Mouse (Mus musculus) embryonic facial prominence, embryonic 15.5 days (tissue): Measurements from ENCODE around the gene Cacna1b. TPM values are rescaled to one million over a fixed set of nuclear protein-coding genes. Genes with fewer than 3 reads are reported as not detected.

Source experiments
- ATAC-seq: fragments of 200-750 bp; cut with Nextera tagmentation; 2 replicates; pipeline ENCODE4 v1.8.0; 2017; ENCODE audit warnings: low read depth, moderate TSS enrichment; ENCODE audit not compliant: insufficient number of reproducible peaks, low FRiP score, low TSS enrichment
- H3K27ac ChIP-seq: fragments of 300-500 bp; sonication (generic); replicated peaks from 2 replicates; pipeline ENCODE4 v1.5.1; 2015; ENCODE audit warnings: mild to moderate bottlenecking, inconsistent platforms
- H3K27me3 ChIP-seq: fragments of 300-500 bp; sonication (generic); 2 replicates; pipeline ENCODE4 v1.6.1; 2015; ENCODE audit warnings: inconsistent platforms
- H3K36me3 ChIP-seq: fragments of 300-500 bp; sonication (generic); 2 replicates; pipeline ENCODE4 v1.6.1; 2015; ENCODE audit warnings: mild to moderate bottlenecking, inconsistent platforms
- H3K4me1 ChIP-seq: fragments of 300-500 bp; sonication (generic); 2 replicates; pipeline ENCODE4 v1.6.1; 2015; ENCODE audit warnings: inconsistent platforms
- H3K4me2 ChIP-seq: fragments of 300-500 bp; sonication (generic); replicated peaks from 2 replicates; pipeline ENCODE4 v1.6.1; 2015; ENCODE audit warnings: mild to moderate bottlenecking, inconsistent platforms
- H3K4me3 ChIP-seq: fragments of 300-500 bp; sonication (generic); replicated peaks from 2 replicates; pipeline ENCODE4 v1.5.1; 2015; ENCODE audit warnings: mild to moderate bottlenecking, inconsistent platforms
- H3K9ac ChIP-seq: fragments of 300-500 bp; sonication (generic); 2 replicates; pipeline ENCODE4 v1.6.1; 2015; ENCODE audit warnings: inconsistent platforms
- H3K9me3 ChIP-seq: fragments of 300-500 bp; sonication (generic); replicated peaks from 2 replicates; pipeline ENCODE4 v1.6.1; 2016; ENCODE audit warnings: inconsistent platforms
- WGBS: fragments of 180-500 bp; shearing (Covaris S2); methylation state at CpG from one replicate; pipeline ENCODE4 v1.1.7; 2015; 5-methylcytosine and 5-hydroxymethylcytosine counted together
- polyA plus RNA-seq: library from polyadenylated mRNA; unstranded; fragments of >200 nt; fragmentation: Nextera tagmentation; extraction: Ambion mirVana; gene quantifications from 2 replicates; pipeline ENCODE4 v1.2.1, GENCODE M21; 2015

Gene Cacna1b
- polyA plus RNA-seq, 1 experiment from 2014 or later: 1.3 TPM

GRCm38 (mm10) chr2:24770861-24771260 is 7.9 kb upstream of the Cacna1b start:
- 55% methylated on average over 4 of the region's 4 CpGs for WGBS
- Histone ChIP-seq H3K9ac (no peak overlapping the region), H3K27me3 (no peaks in the 10 kb centered on the region), H3K9me3 (no peaks in the 10 kb centered on the region), H3K27ac (no peak overlapping the region), H3K36me3 (no peaks in the 10 kb centered on the region), H3K4me2 (no peak overlapping the region), H3K4me1 (no peaks in the 10 kb centered on the region), H3K4me3 (no peak overlapping the region)
- no peak for ATAC-seq

- Histone ChIP-seq H3K4me2 (peak overlapping the region; percentile 99), H3K4me3 (peak overlapping the region; percentile 57), H3K9me3 (no peaks in the 10 kb centered on the region), H3K36me3 (no peaks in the 10 kb centered on the region), H3K9ac (no peak overlapping the region), H3K4me1 (peaks cover 22% of the 10 kb centered on the region), H3K27me3 (peaks cover 25% of the 10 kb centered on the region), H3K27ac (no peak overlapping the region)
- under 1% methylated on average over 52 of the region's 52 CpGs for WGBS
- ATAC-seq: peak; percentile 39
These were observed 449 bp downstream of the Cacna1b start for GRCm38 (mm10) chr2:24762446-24762960.

GRCm38 (mm10) chr2:24761923-24762445 is 968 bp downstream of the Cacna1b start:
- 0% methylated on average over 35 of the region's 35 CpGs for WGBS
- peaks cover 22% of the 10 kb centered on the region for H3K4me1 ChIP-seq

GRCm38 (mm10) chr2:24755276-24755675 is 7.7 kb downstream of the Cacna1b start:
- ATAC-seq: no peak
- H3K4me2 ChIP-seq: no peak overlapping the region
- no peaks in the 10 kb centered on the region for H3K9me3 ChIP-seq
- H3K27me3 ChIP-seq: no peaks in the 10 kb centered on the region
- WGBS: 100% methylated on average over 1 of the region's 1 CpGs
- no peak overlapping the region for H3K4me3 ChIP-seq
- H3K4me1 ChIP-seq: no peaks in the 10 kb centered on the region
- no peak overlapping the region for H3K9ac ChIP-seq
- H3K27ac ChIP-seq: no peak overlapping the region
- no peaks in the 10 kb centered on the region for H3K36me3 ChIP-seq

More at GRCm38 (mm10) chr2:24761923-24762445, 968 bp downstream of the Cacna1b start:
- peak overlapping the region; percentile 57 for H3K4me3 ChIP-seq
- H3K36me3 ChIP-seq: no peaks in the 10 kb centered on the region
- H3K9me3 ChIP-seq: no peaks in the 10 kb centered on the region
- no peak overlapping the region for H3K27ac ChIP-seq
- H3K27me3 ChIP-seq: peaks cover 25% of the 10 kb centered on the region
- H3K9ac ChIP-seq: no peak overlapping the region
- H3K4me2 ChIP-seq: peak overlapping the region; percentile 99
- 0 out of 2 replicates have a peak, but pooled peaks have one; percentile 56 for ATAC-seq

- H3K4me2 ChIP-seq: no peak overlapping the region
- H3K36me3 ChIP-seq: no peaks in the 10 kb centered on the region
- H3K27me3 ChIP-seq: no peaks in the 10 kb centered on the region
- H3K4me3 ChIP-seq: no peak overlapping the region
- ATAC-seq: no peak
- WGBS: 49% methylated on average over 4 of the region's 4 CpGs
- no peaks in the 10 kb centered on the region for H3K4me1 ChIP-seq
- H3K9ac ChIP-seq: no peak overlapping the region
- H3K27ac ChIP-seq: no peak overlapping the region
- H3K9me3 ChIP-seq: no peaks in the 10 kb centered on the region
These were observed 10.4 kb downstream of the Cacna1b start for GRCm38 (mm10) chr2:24752599-24752998.

- no peaks in the 10 kb centered on the region for H3K36me3 ChIP-seq
- H3K9me3 ChIP-seq: no peaks in the 10 kb centered on the region
- H3K4me2 ChIP-seq: no peak overlapping the region
- no peak overlapping the region for H3K27ac ChIP-seq
- ATAC-seq: no peak
- H3K9ac ChIP-seq: no peak overlapping the region
- H3K27me3 ChIP-seq: no peaks in the 10 kb centered on the region
- 62% methylated on average over 3 of the region's 3 CpGs for WGBS
- 0 out of 2 replicates have a peak, but pooled peaks cover 4% of the 10 kb centered on the region for H3K4me1 ChIP-seq
- H3K4me3 ChIP-seq: no peak overlapping the region
These were observed 12.9 kb downstream of the Cacna1b start for GRCm38 (mm10) chr2:24750051-24750450.

GRCm38 (mm10) chr2:24747878-24748277 is 15.1 kb downstream of the Cacna1b start:
- H3K9ac ChIP-seq: no peak overlapping the region
- no peak overlapping the region for H3K4me3 ChIP-seq
- no peak for ATAC-seq
- H3K9me3 ChIP-seq: no peaks in the 10 kb centered on the region
- no peaks in the 10 kb centered on the region for H3K27me3 ChIP-seq
- H3K4me2 ChIP-seq: no peak overlapping the region
- no peaks in the 10 kb centered on the region for H3K36me3 ChIP-seq
- H3K4me1 ChIP-seq: 0 out of 2 replicates have a peak, but pooled peaks cover 7% of the 10 kb centered on the region
- 60% methylated on average over 7 of the region's 7 CpGs for WGBS
- no peak overlapping the region for H3K27ac ChIP-seq

GRCm38 (mm10) chr2:24739701-24740100 is 23.3 kb downstream of the Cacna1b start:
- Histone ChIP-seq H3K4me2 (no peak overlapping the region), H3K9me3 (no peaks in the 10 kb centered on the region), H3K36me3 (no peaks in the 10 kb centered on the region), H3K9ac (no peak overlapping the region), H3K27ac (no peak overlapping the region), H3K27me3 (no peaks in the 10 kb centered on the region), H3K4me1 (no peaks in the 10 kb centered on the region), H3K4me3 (no peak overlapping the region)
- 86% methylated on average over 5 of the region's 5 CpGs for WGBS
- ATAC-seq: no peak

GRCm38 (mm10) chr2:24733157-24733556 is 29.8 kb downstream of the Cacna1b start:
- Histone ChIP-seq H3K4me3 (no peak overlapping the region), H3K27ac (no peak overlapping the region), H3K4me2 (no peak overlapping the region), H3K36me3 (no peaks in the 10 kb centered on the region), H3K4me1 (no peaks in the 10 kb centered on the region), H3K27me3 (no peaks in the 10 kb centered on the region), H3K9ac (no peak overlapping the region), H3K9me3 (no peaks in the 10 kb centered on the region)
- WGBS: 68% methylated on average over 4 of the region's 4 CpGs
- no peak for ATAC-seq

GRCm38 (mm10) chr2:24725865-24726264 is 37.1 kb downstream of the Cacna1b start:
- Histone ChIP-seq H3K4me3 (no peak overlapping the region), H3K36me3 (no peaks in the 10 kb centered on the region), H3K27ac (no peak overlapping the region), H3K9ac (no peak overlapping the region), H3K27me3 (no peaks in the 10 kb centered on the region), H3K4me2 (no peak overlapping the region), H3K4me1 (no peaks in the 10 kb centered on the region), H3K9me3 (no peaks in the 10 kb centered on the region)
- 83% methylated on average over 4 of the region's 4 CpGs for WGBS
- ATAC-seq: no peak

- 0 out of 2 replicates have a peak, but pooled peaks have one; percentile 7 for ATAC-seq
- Histone ChIP-seq H3K27ac (no peak overlapping the region), H3K4me1 (no peaks in the 10 kb centered on the region), H3K9me3 (no peaks in the 10 kb centered on the region), H3K4me2 (no peak overlapping the region), H3K36me3 (no peaks in the 10 kb centered on the region), H3K9ac (no peak overlapping the region), H3K4me3 (no peak overlapping the region), H3K27me3 (no peaks in the 10 kb centered on the region)
- WGBS: 91% methylated on average over 14 of the region's 14 CpGs
These were observed 43.1 kb downstream of the Cacna1b start for GRCm38 (mm10) chr2:24719645-24720379.
